Mouse (Mus musculus) E14TG2a.4 (cell line): ENCODE results near the gene Gm5155.
"Not testable (repeated sequence)": the region's sequence is repeated elsewhere in the genome, so short reads cannot be mapped to it uniquely, and the experiment has no call there.

Experiments used
- H3K27me3 ChIP-seq: 2 replicates; pipeline ENCODE4 v1.6.1; 2014; ENCODE audit warnings: low read length, control low read depth; ENCODE audit not compliant: insufficient read depth
- H3K36me3 ChIP-seq: 2 replicates; pipeline ENCODE4 v1.6.1; 2014; ENCODE audit warnings: low read length, control low read depth; ENCODE audit not compliant: insufficient read depth
- H3K4me1 ChIP-seq: replicated peaks from 2 replicates; pipeline ENCODE4 v1.6.1; 2014; ENCODE audit warnings: low read depth, low read length, control low read depth
- H3K4me3 ChIP-seq: replicated peaks from 2 replicates; pipeline ENCODE4 v1.5.1; 2014; ENCODE audit warnings: mild to moderate bottlenecking, low read length
- H3K9me3 ChIP-seq: 2 replicates; pipeline ENCODE4 v1.6.1; 2014; ENCODE audit warnings: low read length, control low read depth
- CTCF ChIP-seq: conservative IDR thresholded peaks from 2 replicates; pipeline ENCODE4 v1.5.1; 2014; ENCODE audit warnings: low read length
- NANOG ChIP-seq: IDR thresholded peaks from 2 replicates; pipeline ENCODE4 v1.6.1; 2014; ENCODE audit warnings: borderline replicate concordance, low read length, mixed read lengths
- POU5F1 ChIP-seq: IDR thresholded peaks from 2 replicates; pipeline ENCODE4 v1.6.1; 2014; ENCODE audit warnings: low read length, borderline replicate concordance

The Gm5155 gene

DNA sequence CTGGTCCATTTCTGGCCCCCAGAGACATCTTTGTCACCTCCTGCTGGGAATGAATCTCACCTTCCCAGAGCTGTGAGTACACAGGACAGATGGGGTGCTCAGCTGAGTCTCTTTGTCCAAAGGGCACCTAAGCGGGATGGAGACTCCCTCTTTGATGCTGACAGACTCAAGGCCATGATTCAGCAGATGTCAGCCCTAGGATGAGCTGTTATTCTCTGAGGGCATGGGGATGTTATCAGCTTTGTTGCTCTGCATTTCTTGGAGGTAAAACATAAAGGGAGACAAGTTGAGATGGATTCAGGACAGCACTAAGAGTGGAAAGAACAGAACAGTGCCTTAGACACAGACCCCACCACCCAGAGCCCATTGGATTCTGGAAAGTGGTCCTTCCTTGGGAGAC is at the start of gene Gm5155:
Gene Gm5155 (plus strand): TSS at position 301 of the 400 bp plus-strand sequence.
- TF ChIP-seq POU5F1, result no peak
- TF ChIP-seq NANOG, result no peak
- no peak for TF ChIP-seq CTCF
- Histone ChIP-seq H3K4me3 (no peak within 1 kb of the TSS), H3K9me3 (no peaks in the 10 kb centered on the region; the same call in 1 of the 2 replicates), H3K36me3 (no peaks in the 10 kb centered on the region), H3K4me1 (no peaks in the 10 kb centered on the region), H3K27me3 (no peaks in the 10 kb centered on the region)

DNA sequence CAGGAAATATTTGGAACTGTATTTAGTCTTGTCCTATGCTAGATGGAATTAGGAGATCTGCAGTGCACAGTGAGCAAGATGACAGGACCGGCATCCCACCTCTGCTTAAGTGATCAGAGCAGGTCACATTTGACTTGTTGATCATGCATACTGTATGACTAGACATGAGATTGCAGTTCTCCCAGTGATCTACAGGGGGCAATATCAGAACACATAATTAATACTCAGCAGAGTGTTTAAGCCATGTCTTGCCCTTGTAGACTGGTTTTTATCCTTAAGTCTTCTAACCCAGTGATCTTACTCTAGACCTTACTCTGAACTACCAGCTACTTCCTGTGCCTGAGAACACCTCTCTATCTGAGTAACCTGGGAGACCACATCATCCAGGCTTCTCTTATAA is 791 bp upstream of the Gm5155 start:
- no peak for TF ChIP-seq POU5F1
- TF ChIP-seq NANOG, result no peak
- peak; percentile 52 for TF ChIP-seq CTCF
- no peaks in the 10 kb centered on the region; the same call in 1 of the 2 replicates for H3K9me3 ChIP-seq
- H3K4me3 ChIP-seq, result no peak overlapping the region
- H3K36me3 ChIP-seq, result no peaks in the 10 kb centered on the region
- no peaks in the 10 kb centered on the region for H3K27me3 ChIP-seq
- no peaks in the 10 kb centered on the region for H3K4me1 ChIP-seq

DNA sequence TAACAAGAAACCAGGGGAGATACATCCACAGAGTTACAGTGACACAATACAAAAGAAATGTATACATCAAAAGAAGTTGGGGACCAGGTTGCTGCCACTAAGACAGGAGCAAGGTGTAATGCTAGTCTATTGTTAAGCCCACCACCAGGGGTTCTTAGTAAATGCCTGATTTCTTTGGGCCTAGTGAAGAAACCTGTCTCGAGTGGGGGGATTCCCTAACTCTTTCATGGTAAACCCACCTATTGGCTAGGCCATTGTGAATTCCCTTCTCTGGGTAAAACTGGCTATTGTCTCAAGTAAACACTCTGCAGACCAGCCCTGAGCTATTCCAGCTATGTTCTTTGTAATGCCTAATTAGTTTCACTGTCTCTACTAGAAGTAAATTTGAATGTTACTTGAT is 23.8 kb downstream of the Gm5155 start:
- not testable (repeated sequence) for H3K4me1 ChIP-seq, H3K27me3 ChIP-seq, H3K36me3 ChIP-seq, H3K4me3 ChIP-seq, H3K9me3 ChIP-seq

DNA sequence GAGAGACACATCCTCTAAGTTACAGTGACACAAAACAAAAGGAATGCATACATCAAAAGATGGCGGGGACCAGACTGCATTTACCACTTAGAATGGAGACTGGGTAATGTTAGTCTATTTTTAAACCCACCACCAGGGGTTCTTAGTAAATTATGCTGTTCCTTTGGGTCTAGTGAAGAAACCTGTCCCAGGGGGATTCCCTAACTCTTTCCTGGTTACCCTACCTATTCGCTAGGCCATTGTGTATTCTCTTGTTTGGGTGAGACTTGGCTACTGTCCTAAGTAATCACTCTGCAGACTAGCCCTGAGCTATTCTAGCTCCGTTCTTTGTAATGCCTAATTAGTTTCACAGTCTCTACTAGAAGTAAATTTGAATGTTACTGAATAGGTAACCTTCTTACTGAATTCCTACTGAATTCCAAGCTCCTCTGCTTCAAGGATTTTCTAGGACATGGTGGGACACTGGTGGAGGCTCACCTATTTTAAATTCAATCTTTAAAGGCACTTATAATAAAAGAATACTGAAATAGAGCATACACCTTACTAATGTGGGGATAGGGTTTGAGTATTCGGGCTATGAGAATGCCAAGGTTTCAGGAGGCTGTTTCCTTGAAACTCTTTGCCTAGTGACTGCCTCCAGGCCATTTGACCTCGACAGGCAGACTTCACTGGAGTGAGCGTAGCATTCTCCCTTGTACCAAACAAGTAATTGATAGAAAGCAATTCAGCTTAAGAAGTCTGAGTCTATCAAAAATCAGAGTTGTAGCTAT is 31.8 kb downstream of the Gm5155 start:
- TF ChIP-seq NANOG (peak; percentile 67; the same call in 1 of the 2 replicates), POU5F1 (no peak), CTCF (no peak)
- H3K9me3 ChIP-seq, result no peaks in the 10 kb centered on the region
- H3K27me3 ChIP-seq, result no peaks in the 10 kb centered on the region
- H3K4me3 ChIP-seq, result no peak overlapping the region
- no peaks in the 10 kb centered on the region for H3K36me3 ChIP-seq
- peaks cover 25% of the 10 kb centered on the region for H3K4me1 ChIP-seq
